Mouse (Mus musculus): Measurements from ENCODE around the gene Ank2.

GRCm38 (mm10) chr3:127208871-127209270 is 290.3 kb downstream of the Ank2 start:
- no peak for TF ChIP-seq CTCF (IDR thresholded peaks at IDR 0.05; ENCODE audit: extremely low read depth, insufficient read length, insufficient replicate concordance, low read depth, low read length)
- TF ChIP-seq POLR2A (IDR thresholded peaks at IDR 0.05; ENCODE audit: low read depth, low read length), result no peak

Measured in small intestine, adult 2 months (tissue).